Mouse (Mus musculus) intestine, embryonic 14.5 days (tissue): Measurements from ENCODE around the gene Mmrn2. TPM values are rescaled to one million over a fixed set of nuclear protein-coding genes. Genes with fewer than 3 reads are reported as not detected.
A peak's percentile ranks its signal among the peaks of the same experiment; 100 is the strongest.

ENCODE experiments used
- ATAC-seq: fragments of 200-750 bp; cut with Nextera tagmentation; replicated peaks from 2 replicates; pipeline ENCODE4 v1.8.0; 2017; ENCODE audit warnings: low read depth, moderate number of reproducible peaks, moderate TSS enrichment, moderate library complexity; ENCODE audit not compliant: low FRiP score, low TSS enrichment
- DNase-seq: peaks from one replicate; pipeline ENCODE4 v3.0.0-alpha.2; 2018; ENCODE audit warnings: low spot score
- H3K27ac ChIP-seq: fragments of 300-500 bp; sonication (generic); 2 replicates; pipeline ENCODE4 v1.5.1; 2014; ENCODE audit warnings: low read depth, mild to moderate bottlenecking, control low read depth
- H3K27me3 ChIP-seq: fragments of 300-500 bp; sonication (generic); replicated peaks from 2 replicates; pipeline ENCODE4 v1.6.1; 2014; ENCODE audit warnings: low read length, control low read depth; ENCODE audit not compliant: control insufficient read depth, insufficient read depth
- H3K36me3 ChIP-seq: fragments of 300-500 bp; sonication (generic); 2 replicates; pipeline ENCODE4 v1.6.1; 2014; ENCODE audit warnings: low read length, control low read depth; ENCODE audit not compliant: control insufficient read depth, insufficient read depth
- H3K4me1 ChIP-seq: fragments of 300-500 bp; sonication (generic); replicated peaks from 2 replicates; pipeline ENCODE4 v1.6.1; 2014; ENCODE audit warnings: low read length, control low read depth, mixed read lengths; ENCODE audit not compliant: control insufficient read depth, insufficient read depth
- H3K4me2 ChIP-seq: fragments of 300-500 bp; sonication (generic); 2 replicates; pipeline ENCODE4 v1.6.1; 2014; ENCODE audit warnings: low read length
- H3K4me3 ChIP-seq: fragments of 300-500 bp; sonication (generic); 2 replicates; pipeline ENCODE4 v1.5.1; 2014; ENCODE audit warnings: low read depth, low read length, control low read depth, mixed read lengths
- H3K9ac ChIP-seq: fragments of 300-500 bp; sonication (generic); 2 replicates; pipeline ENCODE4 v1.6.1; 2014; ENCODE audit warnings: mild to moderate bottlenecking, low read length
- H3K9me3 ChIP-seq: fragments of 300-500 bp; sonication (generic); 2 replicates; pipeline ENCODE4 v1.6.1; 2016; ENCODE audit warnings: low read length, control low read depth; ENCODE audit not compliant: control insufficient read depth
- WGBS: fragments of 180-500 bp; shearing (Covaris S2); extraction: QIAGEN DNeasy Blood & Tissue Kit; methylation state at CpG from one replicate; pipeline ENCODE4 v1.1.7; 2014; 5-methylcytosine and 5-hydroxymethylcytosine counted together
- polyA plus RNA-seq: library from polyadenylated mRNA; unstranded; fragments of >200 nt; fragmentation: Nextera tagmentation; extraction: Ambion mirVana; gene quantifications from 2 replicates; pipeline ENCODE4 v1.2.1, GENCODE M21; 2014

Mmrn2 gene
- 8.1 and 8.2 TPM in 2 replicates for polyA plus RNA-seq

DNA sequence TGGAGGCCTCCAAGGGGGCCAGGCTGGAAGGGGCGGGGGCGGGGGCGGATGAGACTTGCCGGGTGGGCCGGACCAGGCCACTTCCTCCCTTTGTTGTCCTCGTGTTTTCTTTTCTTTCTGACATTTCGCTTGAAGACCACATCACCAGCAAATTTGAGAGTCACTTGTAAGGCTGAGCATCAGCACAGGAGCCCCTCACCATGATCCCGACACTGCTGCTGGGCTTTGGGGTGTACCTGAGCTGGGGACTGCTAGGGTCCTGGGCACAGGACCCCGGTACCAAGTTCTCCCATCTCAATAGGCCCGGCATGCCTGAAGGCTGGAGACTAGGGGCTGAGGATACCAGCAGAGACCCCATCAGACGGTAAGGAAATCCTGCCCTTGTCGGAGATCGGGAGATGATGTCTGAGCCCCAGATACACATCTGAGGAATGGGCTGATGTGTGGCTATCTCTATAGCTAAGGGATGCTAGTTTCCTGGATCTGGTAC is at the start of gene Mmrn2:
TSS of gene Mmrn2 (plus strand) at position 51 of the 490 bp plus-strand sequence.
- no peak for ATAC-seq
- no peak for DNase-seq
- Histone ChIP-seq H3K9me3 (no peaks in the 10 kb centered on the region), H3K4me2 (peak within 1 kb of the TSS; percentile 18; the same call in 1 of the 2 replicates), H3K4me1 (peaks cover 22% of the 10 kb centered on the region), H3K27me3 (no peaks in the 10 kb centered on the region), H3K36me3 (no peaks in the 10 kb centered on the region), H3K9ac (no peak within 1 kb of the TSS), H3K4me3 (no peak within 1 kb of the TSS), H3K27ac (no peak within 1 kb of the TSS)
- WGBS = 79% methylated on average over 13 of the region's 13 CpGs

DNA sequence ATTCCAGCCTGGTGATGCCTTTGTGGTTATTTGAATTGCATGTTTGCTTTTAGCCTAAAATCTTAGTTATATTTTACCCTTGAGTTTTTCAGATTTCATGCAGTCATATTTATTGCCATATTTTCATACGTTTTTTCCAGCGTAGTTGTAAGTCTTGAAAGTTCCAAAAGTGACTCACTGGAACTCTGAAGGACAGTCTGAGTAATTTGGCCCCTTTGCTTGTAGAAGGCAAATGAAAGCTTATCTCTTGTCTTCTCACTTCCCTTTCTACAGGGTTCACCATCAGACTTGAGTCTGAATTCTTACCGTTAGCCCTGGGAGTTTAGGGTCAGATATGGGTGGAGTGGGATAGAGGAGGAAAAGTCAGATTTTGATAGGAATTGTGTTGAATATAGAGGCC is 48.7 kb upstream of the Mmrn2 start:
- Histone ChIP-seq H3K36me3 (peaks cover 85% of the 10 kb centered on the region), H3K4me1 (no peaks in the 10 kb centered on the region), H3K4me3 (no peak overlapping the region), H3K27me3 (no peaks in the 10 kb centered on the region), H3K9me3 (no peaks in the 10 kb centered on the region), H3K9ac (no peak overlapping the region), H3K4me2 (no peak overlapping the region), H3K27ac (no peak overlapping the region)
- DNase-seq = no peak
- 91% methylated on average over 3 of the region's 3 CpGs for WGBS
- ATAC-seq = no peak

DNA sequence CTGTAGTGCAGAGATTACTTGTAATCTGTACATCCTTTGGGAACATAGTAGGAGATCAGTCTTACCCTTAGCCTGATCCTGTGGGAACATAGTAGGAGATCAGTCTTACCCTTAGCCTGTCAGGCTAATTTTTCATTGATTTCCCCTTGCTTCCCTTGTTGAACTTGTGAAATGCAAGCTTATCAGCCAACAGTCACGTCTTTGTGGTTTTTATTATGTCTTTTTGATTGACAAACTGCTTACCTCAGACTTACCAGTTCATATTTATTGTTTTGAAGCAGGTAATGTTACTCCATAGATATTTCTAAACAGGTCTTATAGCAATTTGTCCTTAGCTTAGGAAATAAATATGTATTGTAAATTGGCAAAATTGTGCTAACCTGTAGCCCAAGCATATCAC is 47.6 kb upstream of the Mmrn2 start:
- Histone ChIP-seq H3K36me3 (peaks cover 93% of the 10 kb centered on the region), H3K9ac (no peak overlapping the region), H3K27ac (no peak overlapping the region), H3K4me1 (no peaks in the 10 kb centered on the region), H3K4me3 (no peak overlapping the region), H3K9me3 (no peaks in the 10 kb centered on the region), H3K27me3 (no peaks in the 10 kb centered on the region), H3K4me2 (no peak overlapping the region)
- ATAC-seq (no peak), DNase-seq (no peak)
- 84% methylated on average over 1 of the region's 1 CpGs for WGBS

DNA sequence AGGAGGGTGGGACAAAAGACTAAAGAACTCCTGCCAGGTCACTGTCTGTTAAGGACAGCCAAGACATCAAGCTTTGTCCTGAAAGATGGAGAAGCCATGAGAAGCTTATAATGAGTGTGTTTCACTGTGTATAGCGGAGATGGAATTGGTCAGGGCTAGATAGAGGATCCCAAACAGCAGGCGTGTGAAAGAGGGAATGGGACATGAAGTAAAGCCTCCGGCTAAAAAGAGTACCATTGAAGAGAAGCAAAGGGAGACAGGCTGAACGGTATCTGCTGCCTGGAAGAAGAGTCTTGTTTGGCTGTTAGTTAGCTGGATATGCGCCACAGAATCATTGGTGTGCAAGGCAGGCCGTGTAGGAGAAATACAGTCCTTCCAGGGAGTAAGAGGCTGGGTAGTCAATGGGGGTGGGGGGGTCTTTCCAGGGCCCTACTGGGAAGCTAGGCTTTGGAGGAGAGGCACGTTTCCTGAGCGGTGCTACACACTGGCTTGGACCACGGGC is 44.6 kb upstream of the Mmrn2 start:
- no peaks in the 10 kb centered on the region for H3K4me1 ChIP-seq
- WGBS = 93% methylated on average over 9 of the region's 9 CpGs
- ATAC-seq (no peak), DNase-seq (no peak)
- H3K9me3 ChIP-seq = no peaks in the 10 kb centered on the region
- H3K27ac ChIP-seq = no peak overlapping the region
- no peak overlapping the region for H3K4me3 ChIP-seq
- H3K27me3 ChIP-seq = no peaks in the 10 kb centered on the region
- no peak overlapping the region for H3K9ac ChIP-seq
- H3K4me2 ChIP-seq = no peak overlapping the region
- peaks cover 97% of the 10 kb centered on the region for H3K36me3 ChIP-seq

DNA sequence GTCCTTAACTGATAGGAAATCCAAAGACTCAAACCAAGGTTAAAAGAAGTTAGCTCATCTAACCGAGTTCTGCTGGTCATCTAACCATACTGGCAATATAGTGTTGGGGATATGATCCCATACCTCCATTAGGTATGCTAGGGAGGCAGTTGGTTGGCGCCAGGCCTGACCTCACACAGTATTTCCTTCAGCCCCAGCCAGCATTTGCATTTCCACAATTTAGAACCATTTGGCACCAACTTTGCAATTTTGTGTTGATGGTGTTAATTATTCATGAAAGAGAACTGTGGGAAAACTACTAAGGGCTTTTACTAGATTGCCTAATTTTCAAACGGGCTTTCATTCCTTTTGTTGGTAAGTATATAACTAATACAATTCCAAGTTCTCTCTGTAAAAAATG is 43.4 kb upstream of the Mmrn2 start:
- H3K4me2 ChIP-seq = no peak overlapping the region
- no peak overlapping the region for H3K27ac ChIP-seq
- H3K4me3 ChIP-seq = no peak overlapping the region
- no peaks in the 10 kb centered on the region for H3K4me1 ChIP-seq
- H3K27me3 ChIP-seq = no peaks in the 10 kb centered on the region
- ATAC-seq = no peak
- peaks cover 97% of the 10 kb centered on the region for H3K36me3 ChIP-seq
- H3K9ac ChIP-seq = no peak overlapping the region
- WGBS = 82% methylated on average over 3 of the region's 3 CpGs
- DNase-seq = no peak
- H3K9me3 ChIP-seq = no peaks in the 10 kb centered on the region

DNA sequence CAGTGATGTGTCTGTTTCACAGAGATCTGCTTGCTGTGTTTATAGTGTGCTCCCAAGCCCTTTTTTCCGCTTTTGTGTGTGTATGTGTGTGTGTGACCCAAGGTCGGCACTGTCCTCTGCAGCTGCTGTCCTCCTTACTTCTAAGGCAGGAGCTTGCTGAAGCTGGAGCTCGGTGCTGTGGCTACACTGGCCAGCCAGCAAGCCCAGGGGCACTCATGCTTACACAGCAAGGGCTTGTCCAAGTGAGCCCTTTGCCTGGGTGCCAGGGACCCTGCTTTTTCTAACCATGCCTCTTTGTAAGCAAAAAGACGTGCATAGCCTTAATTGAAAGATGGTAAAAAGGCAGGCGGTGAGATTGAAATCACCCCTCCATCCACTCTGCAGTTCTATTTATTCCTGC is 42.8 kb upstream of the Mmrn2 start:
- DNase-seq (no peak), ATAC-seq (no peak)
- no peak overlapping the region for H3K4me2 ChIP-seq
- 87% methylated on average over 5 of the region's 5 CpGs for WGBS
- no peak overlapping the region for H3K27ac ChIP-seq
- no peak overlapping the region for H3K4me3 ChIP-seq
- H3K9ac ChIP-seq = no peak overlapping the region
- H3K4me1 ChIP-seq = no peaks in the 10 kb centered on the region
- H3K36me3 ChIP-seq = peaks cover 97% of the 10 kb centered on the region
- no peaks in the 10 kb centered on the region for H3K27me3 ChIP-seq
- H3K9me3 ChIP-seq = no peaks in the 10 kb centered on the region

DNA sequence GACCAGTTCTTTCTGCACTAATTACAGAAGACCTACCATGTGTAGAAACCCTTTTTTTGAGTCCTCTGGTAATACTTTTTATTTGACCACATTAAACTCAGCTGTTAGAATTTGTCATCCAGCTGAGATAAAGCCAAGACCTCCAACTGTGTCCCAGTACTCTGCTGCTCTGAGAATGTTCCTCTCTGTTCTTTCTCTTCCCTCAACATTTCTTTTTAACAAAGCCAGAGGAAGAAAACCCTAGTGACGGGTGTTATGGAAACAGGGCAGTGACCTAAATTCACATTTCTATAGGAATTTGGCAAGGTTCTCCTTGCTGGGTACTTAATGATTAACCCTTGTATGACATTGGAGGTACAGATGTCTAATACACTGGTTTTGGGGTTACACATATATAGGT is 35.8 kb upstream of the Mmrn2 start:
- H3K4me1 ChIP-seq = no peaks in the 10 kb centered on the region
- no peak overlapping the region for H3K4me3 ChIP-seq
- no peak overlapping the region for H3K27ac ChIP-seq
- DNase-seq = no peak
- 75% methylated on average over 1 of the region's 1 CpGs for WGBS
- no peak overlapping the region for H3K9ac ChIP-seq
- H3K9me3 ChIP-seq = no peaks in the 10 kb centered on the region
- no peak overlapping the region for H3K4me2 ChIP-seq
- peaks cover 93% of the 10 kb centered on the region for H3K36me3 ChIP-seq
- ATAC-seq = no peak
- H3K27me3 ChIP-seq = no peaks in the 10 kb centered on the region

DNA sequence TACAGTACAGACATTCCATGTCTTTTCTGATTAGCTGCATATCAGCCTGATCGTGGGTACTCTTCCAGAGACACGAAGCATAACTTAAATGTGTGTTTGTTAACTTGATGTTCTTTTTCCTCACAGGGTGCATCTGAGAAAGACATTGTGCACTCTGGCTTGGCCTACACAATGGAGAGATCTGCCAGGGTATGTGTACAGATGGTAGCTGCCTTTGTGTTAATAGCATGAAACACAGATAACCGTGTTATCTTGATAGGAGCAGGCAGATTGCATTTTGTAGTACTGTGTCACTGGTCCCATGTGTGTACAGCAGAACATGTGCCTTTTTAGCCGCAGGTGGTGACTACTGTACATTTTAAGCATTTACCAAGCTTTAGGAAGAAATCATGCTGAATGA is 33.3 kb upstream of the Mmrn2 start:
- no peak for DNase-seq
- no peaks in the 10 kb centered on the region for H3K4me1 ChIP-seq
- 87% methylated on average over 4 of the region's 4 CpGs for WGBS
- H3K4me3 ChIP-seq = no peak overlapping the region
- no peak overlapping the region for H3K27ac ChIP-seq
- no peak overlapping the region for H3K4me2 ChIP-seq
- peaks cover 70% of the 10 kb centered on the region for H3K36me3 ChIP-seq
- no peak overlapping the region for H3K9ac ChIP-seq
- ATAC-seq = no peak
- no peaks in the 10 kb centered on the region for H3K9me3 ChIP-seq
- no peaks in the 10 kb centered on the region for H3K27me3 ChIP-seq

DNA sequence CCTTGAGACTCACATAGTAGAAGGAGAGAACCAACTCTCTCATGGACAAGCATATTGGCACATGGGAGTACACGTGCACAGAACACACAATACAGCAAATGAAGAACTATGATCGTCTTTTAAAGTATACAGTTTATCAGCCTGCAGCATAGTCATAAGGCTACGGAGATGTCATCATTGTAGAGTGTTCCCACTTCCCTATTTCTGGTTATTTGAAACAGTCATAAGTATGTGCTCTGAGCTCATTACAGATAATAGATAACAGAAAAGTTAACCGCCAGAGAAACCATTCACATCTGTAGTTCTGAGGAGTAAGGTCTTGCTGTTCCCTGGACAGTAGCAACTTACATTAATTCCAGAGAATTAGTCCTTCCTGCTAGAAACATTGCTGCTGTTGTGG is 32.2 kb upstream of the Mmrn2 start:
- no peak overlapping the region for H3K4me3 ChIP-seq
- H3K36me3 ChIP-seq = peaks cover 59% of the 10 kb centered on the region
- ATAC-seq (no peak), DNase-seq (no peak)
- H3K9ac ChIP-seq = no peak overlapping the region
- no peak overlapping the region for H3K27ac ChIP-seq
- no peaks in the 10 kb centered on the region for H3K9me3 ChIP-seq
- H3K27me3 ChIP-seq = no peaks in the 10 kb centered on the region
- H3K4me1 ChIP-seq = no peaks in the 10 kb centered on the region
- H3K4me2 ChIP-seq = no peak overlapping the region
- 91% methylated on average over 4 of the region's 4 CpGs for WGBS
